Mouse (Mus musculus) left cerebral cortex, postnatal 25 days (tissue): Measurements from ENCODE around the gene St6galnac3. TPM values are rescaled to one million over a fixed set of nuclear protein-coding genes. Genes with fewer than 3 reads are reported as not detected.
"Not testable (repeated sequence)": the region's sequence is repeated elsewhere in the genome, so short reads cannot be mapped to it uniquely, and the experiment has no call there.

Experiments used
- DNase-seq, 2 experiments: peaks; one replicate each; pipeline ENCODE4 v3.0.0; 2022; ENCODE audit warnings: low spot score in 2 of 2, mixed read lengths in 1 of 2
- intact Hi-C: fragments of 180-260 bp; cut with DNase I; formaldehyde crosslinking; loops from one replicate; pipeline ENCODE4 v1.15.1; 2025
- total RNA-seq, 2 experiments: library from RNA; stranded (reverse); gene quantifications; 2 replicates each; pipeline ENCODE4 v1.2.3; 2021

The St6galnac3 gene
- total RNA-seq, 2 experiments from 2014 or later: 13.6 to 14.7 TPM

DNA sequence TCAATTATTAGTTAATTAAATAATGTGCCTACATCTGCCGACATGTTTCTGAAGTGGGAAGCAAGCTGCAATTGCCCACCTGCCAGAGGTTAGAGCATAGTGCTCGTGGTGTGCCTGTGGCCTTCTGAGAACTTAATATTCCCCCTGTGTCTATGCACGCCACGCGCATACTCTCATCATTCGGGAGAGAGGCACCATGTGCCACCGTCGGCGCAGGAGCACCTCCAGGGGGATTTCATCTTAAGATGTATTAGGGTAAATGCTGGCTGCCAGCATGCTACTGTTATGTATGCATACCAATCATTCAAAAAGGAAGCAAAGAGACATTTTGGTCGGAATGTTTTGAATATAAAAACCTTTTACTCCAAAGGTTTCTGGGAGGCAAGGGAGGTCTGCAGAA is 319.3 kb downstream of the St6galnac3 start:
- intact Hi-C loops: no loop called here

DNA sequence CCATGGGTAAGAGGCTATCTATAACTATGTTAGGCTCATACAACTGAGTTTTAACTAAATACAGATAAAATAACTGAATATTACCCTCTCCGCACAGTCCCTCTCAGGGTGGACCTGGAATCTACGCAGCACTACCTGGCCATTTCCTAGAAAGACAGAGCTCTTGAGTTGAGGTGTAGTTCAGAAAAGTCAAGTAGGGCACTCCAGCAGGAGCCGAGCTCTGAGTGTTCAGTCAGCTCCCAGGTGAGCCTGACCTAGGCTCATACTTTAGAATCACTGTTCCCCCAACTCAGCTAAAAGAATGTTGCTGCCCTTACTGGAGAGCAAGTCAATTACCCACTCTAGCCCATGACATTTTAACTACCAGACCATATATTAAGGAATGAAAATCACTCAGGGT is 324.7 kb downstream of the St6galnac3 start:
- no peak for DNase-seq
- intact Hi-C loops: no loop called here

More for the DNA sequence above, 319.3 kb downstream of the St6galnac3 start:
- DNase-seq: no peak

DNA sequence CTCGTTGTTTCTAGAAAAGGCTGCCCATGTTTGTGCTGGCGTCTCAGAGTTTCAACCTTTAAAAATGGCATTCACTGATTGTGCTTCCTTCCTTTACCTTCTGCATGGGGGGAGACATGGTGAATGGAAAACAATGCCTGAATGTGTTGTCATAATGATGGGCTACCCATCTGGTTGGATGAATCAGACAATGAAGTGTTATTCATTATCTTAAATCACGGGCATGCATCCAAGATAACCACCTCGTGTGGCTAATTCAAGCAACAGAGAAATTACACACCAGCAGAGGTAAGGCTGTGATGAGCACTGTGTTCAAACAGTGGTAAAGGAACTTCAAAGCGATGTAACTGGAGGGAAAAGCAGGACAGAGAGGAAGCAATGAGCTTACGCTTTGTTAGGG is 325.4 kb downstream of the St6galnac3 start:
- intact Hi-C loops: loop anchor here (5.0 kb wide), 1 partner anchor 322 kb away; no protein-coding TSS in a partner anchor
- no peak for DNase-seq

DNA sequence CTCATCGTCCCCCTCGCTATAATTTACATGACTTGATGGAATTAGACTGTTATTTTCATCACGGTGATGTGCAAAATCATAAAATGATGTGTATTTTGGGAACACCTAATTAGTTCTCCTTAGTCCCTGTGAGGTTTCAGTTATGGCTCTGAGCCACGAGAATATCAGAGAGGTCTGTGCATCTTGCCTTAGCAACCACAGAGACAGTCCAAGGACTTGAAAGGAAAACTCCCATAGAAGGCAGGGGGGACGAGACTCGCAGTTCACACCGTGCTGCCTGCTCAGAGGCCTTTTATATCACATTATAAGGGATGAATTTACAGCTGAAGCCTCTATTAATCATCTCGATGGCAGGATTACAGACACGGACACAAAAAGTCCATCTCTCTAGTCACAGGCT is 327.2 kb downstream of the St6galnac3 start:
- intact Hi-C loops: loop anchor here (5.0 kb wide), 1 partner anchor 320 kb away; no protein-coding TSS in a partner anchor
- DNase-seq: no peak

DNA sequence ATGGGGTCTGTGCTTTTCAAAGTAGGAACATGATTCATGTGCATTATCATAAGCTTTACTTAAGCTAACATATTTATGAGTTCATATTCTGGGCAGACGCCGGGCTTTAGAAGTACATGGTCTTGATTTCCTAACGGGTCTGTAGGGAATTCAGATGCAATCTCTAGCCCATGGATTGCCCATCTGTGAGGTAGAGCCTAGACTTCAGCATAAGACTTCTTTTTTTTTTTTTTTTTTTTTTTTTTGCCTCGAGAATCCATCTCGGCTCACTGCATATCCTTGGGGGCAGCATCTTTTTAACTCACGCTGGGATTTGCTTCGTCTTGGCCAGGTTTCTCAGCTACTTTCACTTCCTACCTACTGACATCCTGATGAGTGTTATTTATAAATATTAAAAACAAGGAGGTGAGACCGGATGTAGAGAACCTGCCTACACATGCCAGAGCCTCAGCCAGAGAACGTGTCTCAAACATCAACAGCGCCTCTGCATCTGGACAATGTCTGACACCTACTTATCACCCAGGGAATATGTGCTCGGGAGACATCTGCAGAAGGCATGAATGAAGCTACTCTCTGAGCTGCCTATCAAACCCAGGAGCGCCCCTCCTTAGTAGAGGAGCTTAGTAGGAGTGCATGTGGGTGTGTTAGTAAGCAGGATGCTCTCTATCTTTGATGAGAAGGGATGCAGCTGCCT is 328.5 kb downstream of the St6galnac3 start:
- intact Hi-C loops: loop anchor here (5.0 kb wide), 1 partner anchor 319 kb away; no protein-coding TSS in a partner anchor
- DNase-seq: peak in 1 of 2 experiments; percentile 58

DNA sequence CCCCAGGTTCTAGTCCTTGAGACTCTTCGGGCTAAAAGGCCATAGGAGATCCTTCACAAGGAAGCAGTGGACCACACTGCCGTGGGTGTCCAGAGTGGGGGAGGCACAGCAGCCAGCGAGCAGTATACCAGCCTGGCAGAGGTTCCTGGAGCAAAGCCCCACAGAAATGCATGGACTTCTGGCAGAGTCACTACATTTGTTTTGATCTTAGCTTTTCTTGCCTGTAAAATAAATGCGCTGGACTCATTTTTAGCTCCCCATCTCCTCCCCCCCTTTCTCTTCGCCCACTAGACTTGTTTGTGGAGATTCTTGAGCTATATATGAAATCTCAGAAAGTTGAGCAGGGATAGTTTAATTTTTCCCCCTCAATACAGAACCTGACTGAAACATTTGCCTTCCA is 329.6 kb downstream of the St6galnac3 start:
- intact Hi-C loops: loop anchor here (2.0 to 5.0 kb wide), 2 partner anchors 89 to 318 kb away; no protein-coding TSS in a partner anchor
- DNase-seq: peak in 1 of 2 experiments; percentile 59

DNA sequence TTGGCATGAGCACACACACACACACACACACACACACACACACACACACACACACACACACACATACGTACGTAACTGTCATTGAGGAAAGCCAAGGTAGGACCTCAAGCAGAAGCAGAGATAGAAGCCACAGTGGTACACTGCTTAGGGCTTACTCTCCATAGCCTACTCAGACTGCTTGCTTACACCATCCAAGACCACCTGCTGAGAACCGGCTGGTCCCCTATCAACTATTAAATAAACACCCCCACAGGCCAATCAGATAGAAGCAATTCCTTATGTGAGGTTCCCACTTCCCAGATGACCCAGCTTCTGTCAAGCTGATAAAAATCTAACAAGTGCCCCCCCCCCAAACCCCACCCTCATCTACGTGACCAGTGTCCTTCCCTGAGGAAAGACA is 330.2 kb downstream of the St6galnac3 start:
- no peak for DNase-seq
- intact Hi-C loops: loop anchor here (2.0 to 5.0 kb wide), 2 partner anchors 90 to 317 kb away; no protein-coding TSS in a partner anchor

DNA sequence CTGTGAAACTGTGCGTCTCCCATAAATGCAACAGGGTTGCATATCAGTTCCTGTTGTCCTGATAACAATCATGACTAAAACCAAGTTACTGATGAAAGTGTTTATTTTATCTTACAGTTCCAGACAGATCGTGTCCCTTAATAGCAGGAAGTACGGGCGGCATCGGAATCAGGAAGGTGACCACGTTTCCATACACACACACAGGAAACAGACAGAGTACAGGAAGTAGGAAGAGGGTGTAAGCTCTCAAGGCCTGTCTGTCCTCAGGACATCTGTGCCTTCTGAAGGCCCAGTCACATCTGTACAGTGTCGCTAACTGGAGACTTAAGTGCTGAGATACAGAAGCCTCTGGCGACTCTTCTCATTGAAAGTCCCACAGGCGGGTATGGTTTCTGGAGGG is 330.8 kb downstream of the St6galnac3 start:
- DNase-seq: no peak
- intact Hi-C loops: loop anchor here (2.0 kb wide), 1 partner anchor 91 kb away; no protein-coding TSS in a partner anchor

DNA sequence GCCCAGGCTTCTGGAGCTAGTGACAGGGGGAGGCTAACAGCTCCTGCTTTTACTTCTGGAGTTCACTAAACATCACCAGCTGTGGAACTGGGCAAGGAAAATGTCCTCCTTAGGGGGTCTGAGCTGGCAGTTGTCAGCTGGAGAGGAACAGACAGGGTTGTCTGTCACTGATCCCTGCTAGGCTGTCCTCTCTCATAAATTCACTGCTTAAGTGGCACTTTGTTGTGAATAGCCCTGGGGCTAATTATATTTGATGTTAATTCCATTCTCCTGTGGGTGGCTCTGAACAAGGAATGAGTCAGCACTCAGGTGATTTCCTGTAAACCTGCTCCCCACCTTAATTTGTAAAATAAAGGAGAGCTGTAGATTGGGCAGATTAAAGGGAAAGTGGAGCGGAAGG is 333.5 kb downstream of the St6galnac3 start:
- DNase-seq, intact Hi-C loops: not testable (repeated sequence)

DNA sequence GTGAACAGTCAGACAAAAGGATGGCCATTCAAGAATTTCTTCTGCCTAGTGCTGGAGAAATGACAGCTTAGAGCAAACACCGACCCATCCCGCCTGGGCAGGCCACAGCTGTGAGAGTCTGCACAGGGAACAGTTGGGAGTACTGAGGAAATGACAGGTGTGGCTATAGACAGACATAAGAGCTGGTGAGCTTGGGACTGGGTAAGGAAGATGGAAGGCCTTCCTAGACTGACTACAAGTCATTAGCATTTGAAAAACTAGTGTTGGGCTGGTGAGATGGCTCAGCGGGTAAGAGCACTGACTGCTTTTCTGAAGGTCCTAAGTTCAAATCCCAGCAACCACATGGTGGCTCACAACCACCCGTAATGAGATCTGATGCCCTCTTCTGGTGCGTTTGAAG is 340.3 kb downstream of the St6galnac3 start:
- DNase-seq: not testable (repeated sequence)

DNA sequence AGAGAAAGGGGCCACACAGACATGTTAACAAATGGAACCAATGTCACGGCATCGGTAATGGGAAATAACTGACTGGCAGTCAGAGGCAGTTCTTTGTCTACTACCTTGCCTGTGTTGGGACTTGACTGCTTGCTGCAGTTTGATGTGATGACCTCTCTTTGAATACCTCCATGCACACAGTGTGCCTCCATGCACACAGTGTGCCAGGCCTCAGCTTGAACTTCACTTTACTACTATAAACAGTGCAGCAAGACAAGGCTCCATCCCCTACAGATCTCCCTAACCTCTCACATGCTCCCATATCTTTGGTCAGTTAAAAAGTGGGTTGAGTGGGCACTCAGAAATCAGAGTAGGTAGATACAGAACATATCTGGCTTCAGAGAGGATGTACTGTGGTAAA is 341.3 kb downstream of the St6galnac3 start:
- no peak for DNase-seq
- intact Hi-C loops: no loop called here

More for the DNA sequence above, 340.3 kb downstream of the St6galnac3 start:
- intact Hi-C loops: not testable (repeated sequence)

DNA sequence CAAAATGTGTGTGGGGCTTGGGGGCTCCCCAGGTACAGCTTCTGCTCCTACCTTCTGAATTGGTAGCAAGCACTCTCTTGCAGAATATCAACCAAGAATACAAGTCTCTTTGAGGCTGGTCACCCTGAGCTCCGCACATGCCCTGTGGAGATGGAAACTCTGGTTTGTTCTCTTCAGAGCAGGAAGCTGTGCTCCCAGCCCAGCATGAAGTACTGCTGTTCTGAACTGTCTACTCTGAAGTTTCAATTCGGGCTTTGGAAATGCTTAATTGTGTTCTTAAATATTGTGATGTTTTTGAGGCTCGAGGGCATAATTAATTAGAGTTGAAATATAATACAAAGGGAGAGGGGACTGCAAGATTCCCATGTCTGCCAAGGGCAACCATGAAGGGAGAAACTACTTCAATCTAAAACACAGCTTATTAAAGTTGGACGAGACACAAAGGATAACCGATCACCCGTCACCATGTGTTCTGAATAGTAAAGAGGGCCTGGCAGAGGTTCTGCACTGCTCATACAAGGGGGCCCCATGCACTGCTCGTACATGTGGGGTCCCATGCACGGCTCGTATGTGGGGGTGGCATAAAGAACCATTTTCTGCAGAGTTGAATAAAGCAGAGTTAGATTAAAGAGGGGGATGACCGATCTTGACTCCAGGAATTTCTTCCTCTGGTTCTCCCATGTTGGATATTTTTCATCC is 359.8 kb downstream of the St6galnac3 start:
- DNase-seq: no peak
- intact Hi-C loops: no loop called here

DNA sequence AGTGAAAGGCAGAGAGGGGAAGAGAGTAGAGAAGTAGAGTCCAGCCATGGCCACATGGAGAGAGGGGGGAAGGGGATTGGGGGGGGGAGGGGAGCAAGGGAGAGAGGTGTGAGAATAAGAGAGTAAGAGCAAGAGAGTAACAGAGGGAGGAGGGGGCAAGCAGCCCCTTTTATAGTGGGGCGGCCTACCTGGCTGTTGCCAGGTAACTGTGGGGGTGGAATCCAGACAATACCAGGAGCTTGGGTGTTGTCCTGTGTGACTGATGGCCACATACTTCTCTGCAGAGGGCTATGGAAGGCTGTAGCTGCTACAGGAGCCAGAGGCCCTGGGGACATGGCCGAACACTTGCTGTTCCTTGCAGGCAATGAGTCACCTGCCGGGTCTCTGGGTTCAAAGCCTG is 360.6 kb downstream of the St6galnac3 start:
- intact Hi-C loops: no loop called here

DNA sequence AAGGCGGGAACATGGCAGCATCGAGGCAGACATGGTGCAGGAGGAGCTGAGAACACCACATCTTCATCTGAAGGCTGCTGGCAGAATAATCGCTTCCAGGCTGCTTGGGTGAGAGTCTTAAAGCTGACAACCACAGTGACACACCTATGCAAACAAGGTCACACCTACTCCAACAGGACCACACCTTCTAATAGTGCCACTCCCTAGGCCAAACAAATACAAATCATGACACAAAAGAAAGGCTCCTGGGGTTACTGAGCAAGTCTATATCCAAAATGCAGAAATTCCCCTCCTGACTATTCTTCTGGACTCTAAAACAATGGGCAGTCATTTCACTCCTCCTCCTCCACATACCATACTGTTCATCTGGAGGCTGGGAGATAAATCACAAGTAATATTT is 365.0 kb downstream of the St6galnac3 start:
- intact Hi-C loops: no loop called here
- no peak for DNase-seq

More for the DNA sequence above, 360.6 kb downstream of the St6galnac3 start:
- DNase-seq: no peak

DNA sequence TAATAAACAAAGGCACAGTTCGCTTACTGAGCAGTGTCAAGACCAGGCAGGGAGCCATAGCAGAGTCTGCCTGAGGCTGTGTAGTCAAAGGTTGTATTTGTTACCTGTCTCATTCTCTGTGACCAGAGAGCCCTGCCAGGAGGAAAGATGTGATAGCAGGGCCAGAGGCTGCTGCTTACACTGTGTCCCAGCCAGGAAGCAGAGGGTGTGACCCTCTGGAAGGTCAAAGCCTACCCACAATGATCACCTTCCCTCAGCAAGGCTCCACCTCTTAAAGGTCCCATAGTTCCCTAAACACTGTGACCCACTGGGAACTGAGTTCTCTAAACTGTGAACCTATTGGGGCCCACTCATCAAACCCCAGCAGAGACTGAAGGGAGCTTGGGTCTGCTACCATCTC is 368.9 kb downstream of the St6galnac3 start:
- intact Hi-C loops: no loop called here
- DNase-seq: no peak

DNA sequence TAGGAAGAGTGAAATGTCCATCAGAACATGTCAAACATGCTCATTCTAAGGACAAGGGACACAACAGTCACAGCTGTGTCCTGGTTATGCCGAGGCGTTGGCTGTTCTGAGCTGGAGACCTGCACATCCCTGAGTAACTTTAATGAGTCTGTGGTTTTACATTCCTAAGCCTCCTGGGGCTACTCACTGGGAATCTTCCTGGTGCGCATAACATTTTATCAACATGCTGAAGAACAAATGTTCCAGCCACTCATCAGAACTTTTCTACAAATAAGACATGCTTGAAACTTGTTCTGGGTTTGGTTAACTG is 370.0 kb downstream of the St6galnac3 start:
- intact Hi-C loops: no loop called here
- DNase-seq: no peak

DNA sequence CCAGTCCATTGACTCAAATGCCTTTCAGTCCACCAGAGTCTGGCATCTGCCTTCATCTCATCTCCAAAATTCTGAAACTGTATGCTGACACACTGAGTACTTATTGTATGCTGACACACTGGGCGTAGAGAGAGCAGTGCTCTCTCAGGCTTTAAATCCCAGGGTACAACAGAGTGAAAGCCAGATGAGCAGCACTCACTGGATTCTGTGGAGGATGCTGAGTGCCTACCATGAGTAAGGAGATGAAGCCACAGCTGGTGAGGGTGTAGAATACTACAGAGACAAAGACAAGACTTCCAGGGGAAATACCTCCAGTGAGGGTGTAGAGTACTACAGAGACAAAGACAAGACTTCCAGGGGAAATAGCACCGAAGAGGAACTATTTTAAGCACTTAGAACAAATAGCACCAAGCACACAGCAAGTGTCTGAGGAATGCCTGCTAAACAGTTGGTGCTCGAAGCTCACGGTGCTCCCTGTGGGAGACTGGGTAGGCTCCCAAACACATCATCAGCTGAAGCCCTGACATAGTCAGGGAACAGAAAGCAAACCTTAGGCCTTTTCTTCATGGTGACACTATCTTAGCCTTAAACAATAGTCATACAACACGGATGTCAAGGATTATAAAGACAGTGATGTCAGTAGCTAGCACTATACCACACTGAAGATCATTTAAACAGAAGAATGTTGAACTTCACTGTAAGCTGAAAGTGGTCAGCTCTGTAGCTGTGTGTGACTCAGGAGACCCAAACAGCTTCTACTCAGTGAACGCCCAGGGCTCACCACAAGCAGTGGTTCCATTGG is 370.6 kb downstream of the St6galnac3 start:
- intact Hi-C loops: no loop called here
- peak in 1 of 2 experiments; percentile 22 for DNase-seq

DNA sequence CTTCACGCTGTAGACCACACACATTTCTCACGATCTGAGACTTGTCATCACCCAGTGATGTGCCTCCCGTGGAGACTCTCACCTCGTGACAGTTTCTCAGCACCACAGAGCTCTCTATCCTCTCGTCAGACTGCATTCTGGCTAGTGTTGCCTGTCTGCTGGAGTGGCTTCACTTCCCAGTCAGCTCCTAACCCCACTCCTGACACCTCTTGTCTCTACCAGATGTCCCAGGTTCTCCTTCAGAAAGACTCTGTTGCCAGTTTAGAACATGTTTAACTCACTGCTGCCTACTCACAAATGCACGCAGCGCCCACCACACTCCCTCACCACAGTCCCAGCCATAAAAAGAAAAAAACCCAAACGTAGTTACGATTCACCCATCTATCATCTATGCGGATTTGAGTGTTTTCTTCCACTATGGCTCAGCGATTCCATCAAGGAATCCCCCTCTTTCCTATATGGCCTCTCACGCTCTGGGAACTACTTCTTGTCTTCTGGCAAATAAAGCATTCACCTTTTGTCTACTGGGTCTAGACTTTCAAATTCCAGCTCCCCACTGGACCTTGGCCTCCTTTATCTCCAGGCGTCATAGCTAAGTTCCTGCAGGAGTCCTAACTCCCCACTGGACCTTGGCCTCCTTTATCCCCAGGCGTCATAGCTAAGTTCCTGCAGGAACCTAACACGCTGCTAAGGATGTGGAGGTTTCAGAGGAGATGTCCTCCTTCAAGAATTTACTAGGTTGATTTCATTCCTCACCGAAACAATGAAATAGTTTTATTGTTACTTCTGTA is 371.5 kb downstream of the St6galnac3 start:
- intact Hi-C loops: no loop called here
- peak in 1 of 2 experiments; percentile 78 for DNase-seq

DNA sequence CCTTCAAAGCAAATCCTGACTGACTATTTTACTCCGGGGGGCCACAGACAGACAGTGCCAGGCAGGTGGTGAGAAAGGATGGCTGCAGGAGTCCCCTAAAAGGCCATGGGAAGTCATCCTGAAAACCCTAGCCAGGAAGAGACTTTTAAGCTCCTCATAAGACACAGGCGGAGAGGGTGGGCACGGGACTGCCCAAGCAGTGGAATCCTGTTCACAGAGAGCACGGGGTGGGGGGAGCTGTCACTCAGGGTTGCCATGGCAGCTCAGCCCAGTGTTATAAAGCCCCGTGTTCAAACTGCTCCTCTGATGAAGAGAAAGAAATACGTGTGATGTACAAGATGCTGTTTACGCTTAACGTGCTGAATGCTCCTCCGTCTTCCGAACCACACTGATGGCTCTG is 375.0 kb downstream of the St6galnac3 start:
- intact Hi-C loops: no loop called here
- no peak for DNase-seq
